Mouse (Mus musculus): ENCODE results near the gene Ttf1.

DNA sequence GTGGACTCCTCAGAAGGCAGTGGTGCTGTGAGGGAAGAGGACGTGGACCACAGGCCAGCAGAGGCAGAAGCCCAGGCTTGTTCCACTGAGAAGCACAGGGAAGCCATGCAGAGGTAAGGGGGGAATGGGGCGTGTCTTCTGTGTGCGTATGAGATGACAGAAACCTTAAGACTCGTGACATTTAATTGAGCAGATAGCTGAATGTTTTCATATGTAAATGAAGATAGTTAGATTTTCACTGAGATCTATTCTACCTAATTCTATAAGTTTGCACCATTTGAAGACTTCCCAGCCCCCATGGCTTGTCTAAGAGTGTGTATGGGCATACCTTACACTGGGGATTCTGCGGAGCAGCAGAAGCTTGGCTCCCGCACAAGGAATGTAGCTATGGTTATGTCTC is 5.7 kb downstream of the Ttf1 start:
- TF ChIP-seq TAL1 (IDR thresholded peaks at IDR 0.05; ENCODE audit: low read length) (no peak), GATA1 (IDR thresholded peaks at IDR 0.05; ENCODE audit: low read length) (no peak)
